Mouse (Mus musculus): ENCODE data around the gene Hps6. TPM values are rescaled to one million over a fixed set of nuclear protein-coding genes. Genes with fewer than 3 reads are reported as not detected.
A peak's percentile ranks its signal among the peaks of the same experiment; 100 is the strongest.
"Not testable (repeated sequence)": the region's sequence is repeated elsewhere in the genome, so short reads cannot be mapped to it uniquely, and the experiment has no call there.

The Hps6 gene
- polyA plus RNA-seq (2012; rRNA removed), result 6.9 and 7.5 TPM in 2 replicates

GRCm38 (mm10) chr19:46003371-46004226, at the start of gene Hps6:
TSS of gene Hps6 (plus strand) at chr19:46003508.
- no peak for DNase-seq (ENCODE audit: low read depth)

GRCm38 (mm10) chr19:45956736-45957135, 46.6 kb upstream of the Hps6 start:
- no peak for DNase-seq (ENCODE audit: low read depth)

DNA sequence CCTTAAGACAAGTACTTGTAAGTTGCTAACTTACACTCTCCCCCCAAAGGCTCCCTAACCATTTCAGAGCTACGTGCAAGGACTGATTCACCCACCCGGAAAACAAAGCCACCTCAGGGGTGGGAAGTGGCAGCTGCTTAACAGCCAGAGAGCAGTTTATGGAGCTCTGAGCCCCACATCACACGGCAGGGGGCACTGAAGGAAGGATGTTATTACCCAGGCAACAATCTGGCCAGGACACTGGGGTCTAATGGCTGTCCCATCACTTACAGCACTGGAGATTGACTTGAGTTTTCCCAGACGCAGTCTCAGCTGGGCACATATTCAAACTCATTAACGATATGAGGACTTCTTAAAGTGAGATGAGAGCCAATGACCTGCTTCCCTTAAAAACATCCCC, 42.5 kb upstream of the Hps6 start:
- DNase-seq (ENCODE audit: low read depth), result no peak

- no peak for DNase-seq (ENCODE audit: low read depth)
Measured at GRCm38 (mm10) chr19:45984379-45984778, 18.9 kb upstream of the Hps6 start.

- DNase-seq (ENCODE audit: low read depth), result no peak
Measured at GRCm38 (mm10) chr19:45988238-45988637, 15.1 kb upstream of the Hps6 start.

- DNase-seq (ENCODE audit: low read depth), result no peak
Measured at GRCm38 (mm10) chr19:45991171-45991570, 12.1 kb upstream of the Hps6 start.

DNA sequence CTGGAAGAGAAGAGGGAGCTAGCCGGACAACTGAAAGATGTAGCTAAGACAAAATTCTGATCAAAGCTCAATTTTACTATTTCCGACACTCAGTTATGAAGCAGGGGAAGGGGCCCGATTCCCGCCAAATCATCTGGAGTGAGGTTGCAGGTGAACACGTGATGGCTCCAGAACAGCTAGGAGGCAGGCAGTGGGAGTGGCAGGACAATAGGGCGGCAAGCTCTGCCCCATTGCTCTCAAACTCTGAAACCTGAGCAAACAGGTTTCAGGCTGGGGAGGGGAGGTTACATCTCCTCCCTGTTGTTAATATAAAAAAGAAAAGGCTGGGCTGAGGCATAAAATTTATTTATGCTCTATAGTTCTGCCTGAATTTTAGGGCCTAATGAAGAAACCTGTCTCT, 9.9 kb upstream of the Hps6 start:
- not testable (repeated sequence) for DNase-seq (ENCODE audit: low read depth)

DNA sequence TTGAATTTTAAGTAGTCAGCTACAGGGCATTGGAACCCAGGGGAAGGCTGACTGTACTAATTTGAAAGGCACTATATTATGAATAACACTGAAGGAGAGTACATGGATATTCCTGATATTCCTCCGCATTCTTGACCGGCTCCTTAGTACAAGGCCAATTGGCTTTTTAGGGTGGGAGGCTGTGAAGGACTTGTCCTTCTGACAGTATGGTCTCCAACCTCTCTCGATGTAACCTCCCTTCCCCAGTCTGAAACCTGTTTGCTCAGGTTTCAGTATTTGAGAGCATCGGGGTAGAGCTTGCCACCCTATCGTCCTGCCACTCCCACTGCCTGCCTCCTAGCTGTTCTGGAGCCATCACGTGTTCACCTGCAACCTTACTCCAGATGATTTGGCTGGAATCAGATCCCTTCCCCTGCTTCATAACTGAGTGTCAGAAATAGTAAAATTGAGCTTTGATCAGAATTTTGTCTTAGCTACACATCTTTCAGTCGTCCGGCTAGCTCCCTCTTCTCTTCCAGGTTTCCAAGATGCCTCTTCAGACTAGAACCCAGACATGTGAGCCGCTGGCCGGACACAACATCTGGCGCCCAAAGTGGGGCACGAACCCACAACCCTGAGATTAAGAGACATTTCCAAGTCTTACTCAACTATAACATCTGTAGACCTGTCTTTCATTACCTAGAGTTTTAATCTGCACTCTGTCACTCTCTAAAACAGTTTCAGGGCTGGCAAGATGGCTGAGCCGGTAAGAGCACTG, 9.1 kb upstream of the Hps6 start:
- DNase-seq (ENCODE audit: low read depth), result no peak

GRCm38 (mm10) chr19:45997365-45997764, 5.9 kb upstream of the Hps6 start:
- DNase-seq (ENCODE audit: low read depth), result no peak

- peak; percentile 79 for DNase-seq (ENCODE audit: low read depth)
Measured at GRCm38 (mm10) chr19:45997785-45998693, 5.3 kb upstream of the Hps6 start, which contains the start of gene Armh3. TSS of gene Armh3 (minus strand) at chr19:45998488.

DNA sequence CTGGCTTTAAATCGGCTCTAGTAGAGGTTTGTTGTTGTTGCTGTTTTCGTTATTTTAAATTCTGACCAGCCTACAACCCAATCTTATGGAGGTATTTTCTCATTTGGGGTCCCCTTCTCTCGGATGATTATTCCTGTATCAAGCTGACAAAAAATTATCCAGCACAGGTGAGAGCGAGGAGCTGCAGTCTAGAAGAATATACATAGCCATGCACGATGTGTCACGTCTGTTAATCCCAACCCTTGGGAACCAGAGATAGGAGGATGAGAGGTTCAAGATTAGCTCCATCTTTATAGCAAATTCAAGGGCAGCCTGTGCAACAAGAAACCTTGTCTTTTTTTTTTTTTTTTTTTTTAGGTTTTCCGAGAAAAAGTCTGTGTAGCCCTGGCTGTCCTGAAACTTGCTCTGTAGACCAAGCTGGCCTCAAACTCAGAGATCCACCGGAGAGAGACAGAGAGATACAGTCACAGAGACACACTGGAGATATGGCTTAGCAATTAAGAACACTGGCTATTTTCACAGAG, 4.6 kb upstream of the Hps6 start:
- DNase-seq (ENCODE audit: low read depth), result no peak

- DNase-seq (ENCODE audit: low read depth), result peak; percentile 55
Measured at GRCm38 (mm10) chr19:45999378-45999777, 3.9 kb upstream of the Hps6 start.

DNA sequence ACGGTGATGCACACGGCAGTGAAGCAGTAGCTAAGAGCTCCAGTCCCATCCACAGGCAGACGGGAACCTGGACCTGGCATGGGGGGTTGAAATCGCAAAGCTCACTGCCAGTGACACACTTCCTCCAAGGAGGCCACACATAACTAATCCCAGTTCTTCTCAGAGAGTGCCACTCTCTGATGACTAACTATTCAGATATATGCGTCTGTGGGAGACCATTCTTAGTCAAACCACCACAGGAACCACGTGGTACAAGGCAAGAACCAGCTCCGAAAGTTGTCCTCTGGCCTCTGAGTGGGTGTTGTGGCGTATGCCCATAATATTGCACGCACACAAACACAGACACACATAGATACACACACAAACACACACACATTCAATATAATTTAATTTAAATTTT, 1.0 kb upstream of the Hps6 start:
- no peak for DNase-seq (ENCODE audit: low read depth)

DNA sequence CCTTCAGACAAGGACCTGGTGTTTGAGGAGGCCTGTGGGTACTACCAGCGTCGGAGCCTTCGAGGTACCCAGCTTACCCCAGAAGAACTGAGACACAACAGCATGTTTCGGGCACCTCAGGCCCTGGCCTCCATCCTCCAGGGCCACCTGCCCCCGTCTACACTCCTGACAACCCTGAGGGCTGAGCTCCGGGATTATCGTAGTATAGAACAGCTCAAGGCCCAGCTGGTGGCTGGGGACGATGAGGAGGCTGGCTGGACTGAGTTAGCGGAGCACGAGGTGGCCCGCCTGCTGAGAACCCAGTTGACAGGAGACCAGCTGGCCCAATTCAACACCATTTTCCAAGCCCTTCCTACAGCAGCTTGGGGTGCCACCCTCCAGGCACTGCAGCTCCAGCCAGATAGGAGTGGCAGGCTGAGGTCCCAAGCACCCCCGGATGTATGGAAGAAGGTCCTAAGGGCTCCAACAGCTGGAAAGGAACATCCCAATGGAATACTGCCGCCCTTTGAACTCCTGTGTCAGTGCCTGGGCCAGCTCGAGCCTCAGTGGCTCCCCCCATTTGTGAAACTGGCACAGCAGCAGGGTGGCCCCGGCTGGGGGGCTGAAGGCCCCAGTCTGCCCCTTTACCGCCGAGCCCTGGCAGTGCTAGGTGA, 1.6 kb downstream of the Hps6 start:
- DNase-seq (ENCODE audit: low read depth), result no peak

- DNase-seq (ENCODE audit: low read depth), result no peak
Measured at GRCm38 (mm10) chr19:46005680-46006079, 2.4 kb downstream of the Hps6 start.

GRCm38 (mm10) chr19:46014572-46015178, 11.4 kb downstream of the Hps6 start:
- DNase-seq (ENCODE audit: low read depth), result no peak

GRCm38 (mm10) chr19:46016023-46016422, 12.7 kb downstream of the Hps6 start:
- DNase-seq (ENCODE audit: low read depth), result no peak

DNA sequence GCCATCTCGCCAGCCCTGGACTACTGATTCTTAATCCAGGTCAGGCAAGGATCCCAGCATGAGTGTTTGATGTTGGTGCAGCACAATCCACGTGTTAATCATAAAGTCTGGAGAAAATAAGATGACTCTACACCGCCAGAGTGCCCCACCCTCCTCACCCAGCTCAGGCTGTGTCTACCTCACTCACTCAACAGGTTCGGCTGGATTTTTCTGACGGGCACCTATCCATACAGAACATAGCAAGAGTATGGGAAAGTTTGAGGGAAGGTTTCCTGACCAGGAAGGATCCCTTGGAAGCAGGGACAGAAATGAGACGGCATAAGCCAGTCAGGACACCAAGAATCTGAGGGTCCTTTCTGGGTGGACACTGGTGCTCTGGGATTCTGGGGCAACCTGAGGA, 21.7 kb downstream of the Hps6 start:
- DNase-seq (ENCODE audit: low read depth), result no peak

- no peak for DNase-seq (ENCODE audit: low read depth)
Measured at GRCm38 (mm10) chr19:46026567-46026966, 23.3 kb downstream of the Hps6 start.

DNA sequence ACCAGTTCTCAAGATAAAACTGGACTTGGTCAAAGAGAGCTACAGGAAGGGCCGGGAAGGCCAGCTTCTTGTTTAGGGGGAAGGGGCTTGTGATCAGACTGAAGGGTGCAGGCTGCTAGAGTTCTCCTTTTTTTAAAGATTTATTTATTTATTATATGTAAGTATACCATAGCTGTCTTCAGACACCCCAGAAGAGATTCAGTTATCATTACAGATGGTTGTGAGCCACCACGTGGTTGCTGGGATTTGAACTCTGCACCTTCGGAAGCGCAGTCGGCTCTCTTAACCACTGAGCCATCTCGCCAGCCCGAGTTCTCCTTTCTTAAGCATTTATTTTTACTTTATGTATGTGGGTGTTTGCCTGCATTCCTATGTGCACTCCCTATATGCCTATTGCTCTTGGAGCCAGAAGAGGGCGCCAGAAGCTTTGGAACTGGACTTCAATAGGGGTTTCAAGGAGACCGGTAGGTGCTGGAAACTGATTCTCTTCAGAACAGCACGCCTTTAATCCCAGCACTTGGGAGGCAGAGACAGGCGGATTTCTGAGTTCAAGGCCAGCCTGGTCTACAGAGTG, 25.5 kb downstream of the Hps6 start:
- no peak for DNase-seq (ENCODE audit: low read depth)
